Mouse (Mus musculus) heart, embryonic 14.5 days (tissue): ENCODE data around the gene Tmem106c. TPM values are rescaled to one million over a fixed set of nuclear protein-coding genes. Genes with fewer than 3 reads are reported as not detected.

Source experiments
- ATAC-seq: fragments of 200-750 bp; cut with Nextera tagmentation; 2 replicates; pipeline ENCODE4 v1.8.0; 2017; ENCODE audit warnings: low read depth, moderate TSS enrichment; ENCODE audit not compliant: insufficient number of reproducible peaks, insufficient read depth, low FRiP score
- H3K27ac ChIP-seq, 2 experiments: fragments of 200-500 bp in 1 of 2; fragments of 300-500 bp in 1 of 2; sonication (generic) in 1 of 2; replicated peaks in 1 of 2; 2 replicates each; pipeline ENCODE4 v1.5.1; 2012 to 2014; ENCODE audit warnings: low read depth in 2 of 2, low read length in 2 of 2, control low read depth in 1 of 2, mild to moderate bottlenecking in 1 of 2, mixed read lengths in 1 of 2; ENCODE audit not compliant: control insufficient read depth in 1 of 2, insufficient read depth in 1 of 2
- H3K27me3 ChIP-seq: fragments of 300-500 bp; sonication (generic); 2 replicates; pipeline ENCODE4 v1.6.1; 2014; ENCODE audit warnings: mild to moderate bottlenecking, low read length, control low read depth; ENCODE audit not compliant: control insufficient read depth, insufficient read depth
- H3K36me3 ChIP-seq: fragments of 300-500 bp; sonication (generic); 2 replicates; pipeline ENCODE4 v1.6.1; 2014; ENCODE audit warnings: mild to moderate bottlenecking, control low read depth, low read length, mixed read lengths; ENCODE audit not compliant: control insufficient read depth, insufficient read depth
- H3K4me1 ChIP-seq, 2 experiments: fragments of 200-500 bp in 1 of 2; fragments of 300-500 bp in 1 of 2; sonication (generic) in 1 of 2; 2 replicates each; pipeline ENCODE4 v1.6.1; 2012 to 2014; ENCODE audit warnings: low read length in 2 of 2, control low read depth in 1 of 2, mixed read lengths in 1 of 2; ENCODE audit not compliant: control insufficient read depth in 2 of 2, insufficient read depth in 2 of 2
- H3K4me2 ChIP-seq: fragments of 300-500 bp; sonication (generic); 2 replicates; pipeline ENCODE4 v1.6.1; 2014; ENCODE audit warnings: mild to moderate bottlenecking, low read length
- H3K4me3 ChIP-seq, 2 experiments: fragments of 200-500 bp in 1 of 2; fragments of 300-500 bp in 1 of 2; sonication (generic) in 1 of 2; 2 replicates each; pipeline ENCODE4 v1.5.1; 2012 to 2014; ENCODE audit warnings: low read length in 2 of 2, mild to moderate bottlenecking in 2 of 2, control low read depth in 1 of 2, low read depth in 1 of 2, moderate library complexity in 1 of 2; ENCODE audit not compliant: control insufficient read depth in 1 of 2, insufficient read depth in 1 of 2
- H3K9ac ChIP-seq: fragments of 300-500 bp; sonication (generic); 2 replicates; pipeline ENCODE4 v1.6.1; 2014; ENCODE audit warnings: mild to moderate bottlenecking, low read length
- H3K9me3 ChIP-seq: fragments of 300-500 bp; sonication (generic); 2 replicates; pipeline ENCODE4 v1.6.1; 2016; ENCODE audit warnings: low read length, control low read depth; ENCODE audit not compliant: control insufficient read depth
- WGBS: fragments of 180-500 bp; shearing (Covaris S2); extraction: QIAGEN DNeasy Blood & Tissue Kit; methylation state at CpG from one replicate; pipeline ENCODE4 v1.1.7; 2014; 5-methylcytosine and 5-hydroxymethylcytosine counted together
- polyA plus RNA-seq: library from polyadenylated mRNA; unstranded; fragments of >200 nt; fragmentation: Nextera tagmentation; extraction: Ambion mirVana; gene quantifications from 2 replicates; pipeline ENCODE4 v1.2.1, GENCODE M21; 2014

Gene Tmem106c
- polyA plus RNA-seq, 1 experiment from 2014 or later = 40.6 TPM

DNA sequence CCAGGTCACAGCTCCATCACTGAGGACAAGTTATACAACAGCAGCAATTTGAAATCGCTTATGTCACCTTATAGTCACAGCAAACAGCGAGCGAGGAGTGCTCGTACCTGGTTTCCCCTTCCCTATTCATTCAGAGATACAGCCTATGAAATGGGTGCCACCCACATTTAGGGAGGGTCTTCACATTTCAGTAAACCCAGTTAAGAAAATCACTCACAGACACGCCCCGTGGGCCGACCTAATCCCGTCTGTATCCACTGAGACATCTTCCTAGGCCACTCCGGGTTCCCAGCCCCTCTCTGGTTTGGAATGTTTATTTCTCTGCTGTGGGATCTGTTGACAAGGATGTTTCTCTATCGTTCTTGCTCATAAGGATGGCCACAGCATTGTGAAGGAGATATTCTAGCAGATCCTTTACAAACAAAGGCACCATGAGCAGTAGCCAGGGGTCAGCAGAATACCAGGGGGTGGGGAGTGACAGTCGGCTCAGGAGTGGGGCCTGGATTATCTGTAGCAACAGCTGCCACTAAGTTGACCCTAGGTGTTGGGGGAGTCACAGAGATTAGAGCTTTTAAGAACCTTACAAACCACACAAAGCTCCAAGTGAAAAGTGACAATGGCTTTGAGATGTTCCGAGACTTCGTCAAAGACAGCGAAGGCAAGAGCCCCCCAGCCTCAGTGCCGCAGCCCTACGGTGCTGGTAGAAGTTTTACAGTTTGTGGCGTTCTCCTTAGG is 1.5 kb downstream of the Tmem106c start:
- H3K27ac ChIP-seq = no peak overlapping the region
- no peaks in the 10 kb centered on the region for H3K36me3 ChIP-seq
- no peak overlapping the region for H3K4me2 ChIP-seq
- H3K9ac ChIP-seq = no peak overlapping the region
- no peaks in the 10 kb centered on the region for H3K27me3 ChIP-seq
- H3K9me3 ChIP-seq = no peaks in the 10 kb centered on the region
- H3K4me3 ChIP-seq = no peak overlapping the region
- peaks cover 3 to 9% of the 10 kb centered on the region in 2 experiments for H3K4me1 ChIP-seq
- no peak for ATAC-seq
- 65% methylated on average over 17 of the region's 17 CpGs for WGBS

DNA sequence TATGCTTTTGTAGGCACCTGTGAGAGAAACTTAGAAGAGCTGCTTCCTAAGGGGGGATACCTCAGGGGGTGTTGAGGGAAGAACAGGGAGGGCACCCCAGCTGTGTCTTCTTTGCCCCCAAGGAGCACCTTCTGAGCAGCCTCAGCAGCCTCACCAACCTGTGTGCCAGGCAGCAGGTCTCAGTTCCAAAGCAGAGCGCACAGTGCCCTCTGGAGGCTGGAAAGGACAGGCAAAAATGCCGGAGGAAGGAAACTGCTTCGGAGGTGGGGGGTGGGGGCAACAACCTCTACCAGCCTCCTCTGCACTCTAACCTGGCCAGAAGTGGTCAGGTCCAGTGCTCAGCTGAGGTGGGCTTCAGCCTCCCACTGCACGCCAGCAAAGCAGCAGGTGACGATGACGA is 6.3 kb downstream of the Tmem106c start:
- Histone ChIP-seq H3K4me1 (peaks cover 8 to 11% of the 10 kb centered on the region in 2 experiments), H3K27ac (no peak overlapping the region), H3K27me3 (no peaks in the 10 kb centered on the region), H3K36me3 (no peaks in the 10 kb centered on the region), H3K4me2 (no peak overlapping the region), H3K9ac (no peak overlapping the region), H3K4me3 (no peak overlapping the region), H3K9me3 (no peaks in the 10 kb centered on the region)
- ATAC-seq = no peak
- WGBS = 38% methylated on average over 6 of the region's 6 CpGs

DNA sequence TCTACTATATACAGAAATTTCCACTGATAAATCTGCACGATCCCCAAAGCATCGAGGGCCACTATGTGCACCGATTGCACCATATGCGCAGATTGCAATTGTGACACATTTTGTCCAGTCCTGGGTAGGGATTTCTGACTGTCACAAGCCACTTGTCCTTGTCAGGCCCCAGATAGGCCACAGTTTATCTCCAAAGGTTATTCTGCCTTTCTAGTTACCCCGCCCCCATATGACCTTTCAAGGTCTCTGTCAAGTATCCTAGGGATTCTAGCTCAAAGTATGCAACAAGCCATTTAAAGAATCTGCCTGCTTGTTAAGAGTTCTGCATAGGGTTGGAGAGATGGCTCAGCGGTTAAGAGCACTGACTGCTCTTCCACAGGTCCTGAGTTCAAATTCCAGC is 8.6 kb downstream of the Tmem106c start:
- Histone ChIP-seq H3K27me3 (no peaks in the 10 kb centered on the region), H3K4me3 (no peak overlapping the region), H3K36me3 (no peaks in the 10 kb centered on the region), H3K4me1 (peaks cover 8 to 11% of the 10 kb centered on the region in 2 experiments), H3K9ac (no peak overlapping the region), H3K27ac (peak overlapping the region; percentile 9 to 51), H3K9me3 (no peaks in the 10 kb centered on the region), H3K4me2 (no peak overlapping the region)
- 44% methylated on average over 6 of the region's 6 CpGs for WGBS
- no peak for ATAC-seq

DNA sequence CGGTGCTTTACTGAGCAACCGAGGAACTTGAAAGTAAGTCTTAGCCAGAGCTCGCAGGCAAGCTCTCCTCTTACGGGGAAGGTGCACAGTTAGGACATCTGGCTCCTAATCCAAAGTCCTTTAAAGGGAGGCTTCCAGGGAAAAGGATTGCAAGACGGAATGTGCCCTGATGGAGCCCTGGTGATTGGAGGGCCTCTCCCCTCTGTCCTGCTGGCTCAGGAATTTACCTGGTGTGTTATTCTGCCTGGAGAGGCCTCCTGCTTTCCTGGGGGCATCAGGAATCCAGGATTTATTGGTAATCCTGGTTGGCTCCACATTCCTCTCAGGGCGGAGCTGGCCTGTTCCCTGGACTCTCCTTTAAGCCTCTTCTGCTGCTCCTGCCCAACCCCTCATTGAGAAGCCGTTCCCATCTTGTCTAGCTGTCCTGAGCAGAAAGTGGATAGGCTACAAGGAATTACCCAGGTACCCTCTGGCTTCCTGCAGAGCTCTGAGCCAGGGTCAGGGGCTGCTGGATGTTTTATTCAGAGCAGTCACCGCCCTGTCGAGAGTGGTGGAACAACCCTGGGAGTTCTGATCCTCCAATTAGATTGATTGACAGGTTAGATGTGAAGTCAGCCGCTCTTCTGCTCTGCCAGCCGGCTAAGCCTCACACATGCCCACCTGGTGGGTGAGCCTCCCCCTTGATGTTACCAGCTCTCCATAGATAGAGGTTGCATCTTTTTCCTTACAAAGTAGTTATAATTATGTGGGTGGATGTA is 9.4 kb downstream of the Tmem106c start:
- H3K36me3 ChIP-seq = no peaks in the 10 kb centered on the region
- peaks cover 8 to 11% of the 10 kb centered on the region in 2 experiments for H3K4me1 ChIP-seq
- H3K27ac ChIP-seq = peak overlapping the region in 1 of 2 experiments; percentile 51; a peak in 2 of 4 replicates
- 0 out of 2 replicates have a peak, but pooled peaks cover under 1% of the 10 kb centered on the region for H3K9me3 ChIP-seq
- H3K9ac ChIP-seq = peak overlapping the region; percentile 30; the same call in 1 of the 2 replicates
- H3K27me3 ChIP-seq = no peaks in the 10 kb centered on the region
- WGBS = 41% methylated on average over 11 of the region's 11 CpGs
- no peak overlapping the region for H3K4me2 ChIP-seq
- no peak overlapping the region for H3K4me3 ChIP-seq
- ATAC-seq = no peak

DNA sequence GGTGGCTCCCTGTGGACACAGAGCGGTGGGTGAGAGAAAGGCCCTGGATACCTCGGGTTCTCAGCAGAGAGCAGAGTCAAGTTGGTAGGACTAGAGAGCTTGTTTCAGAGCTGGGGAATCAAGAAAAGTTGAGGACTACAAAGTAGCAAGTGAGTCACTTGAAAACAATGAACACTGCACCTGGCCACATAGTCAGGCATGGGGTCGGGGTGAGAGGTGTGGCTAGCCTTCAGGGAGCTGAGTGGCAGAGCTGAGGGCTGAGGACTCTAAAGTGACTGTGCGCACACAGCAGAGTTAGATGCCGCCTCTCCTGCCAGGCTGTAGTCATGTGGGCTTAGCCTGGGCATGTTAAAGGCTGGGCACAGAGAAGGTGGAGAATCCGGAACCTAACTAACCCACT is 17.6 kb downstream of the Tmem106c start:
- H3K9ac ChIP-seq = no peak overlapping the region
- no peak overlapping the region for H3K4me3 ChIP-seq
- 0 out of 2 replicates have a peak, but pooled peaks cover 8% of the 10 kb centered on the region for H3K9me3 ChIP-seq
- H3K4me1 ChIP-seq = 0 out of 4 replicates have a peak, but pooled peaks cover 0 to 2% of the 10 kb centered on the region in 2 experiments
- no peaks in the 10 kb centered on the region for H3K36me3 ChIP-seq
- no peaks in the 10 kb centered on the region for H3K27me3 ChIP-seq
- WGBS = 76% methylated on average over 6 of the region's 6 CpGs
- H3K4me2 ChIP-seq = no peak overlapping the region
- no peak overlapping the region for H3K27ac ChIP-seq
- ATAC-seq = no peak

DNA sequence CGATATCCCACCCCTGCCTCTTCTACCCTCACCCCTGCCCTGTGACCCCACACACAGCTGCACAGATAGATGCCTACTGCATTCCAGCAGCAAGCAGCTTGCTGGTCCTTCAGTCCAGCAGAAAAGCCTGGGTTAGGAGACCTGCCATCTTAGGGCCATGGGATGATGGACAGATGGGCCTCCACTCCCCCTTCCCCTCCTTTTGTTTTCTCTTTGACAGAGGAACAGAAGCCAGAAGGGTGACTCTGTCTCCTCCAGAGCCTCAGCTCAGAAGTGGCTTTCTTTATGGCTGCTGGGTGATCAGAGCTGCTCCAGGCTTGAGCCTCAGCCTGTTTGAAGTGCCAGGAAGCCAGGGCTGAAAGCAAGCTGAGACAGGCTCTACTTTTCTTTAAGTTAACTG is 25.5 kb downstream of the Tmem106c start:
- no peak overlapping the region for H3K4me3 ChIP-seq
- H3K27me3 ChIP-seq = no peaks in the 10 kb centered on the region
- no peaks in the 10 kb centered on the region for H3K36me3 ChIP-seq
- H3K4me2 ChIP-seq = no peak overlapping the region
- H3K9ac ChIP-seq = no peak overlapping the region
- no peak overlapping the region for H3K27ac ChIP-seq
- 82% methylated on average over 1 of the region's 1 CpGs for WGBS
- ATAC-seq = no peak
- H3K9me3 ChIP-seq = no peaks in the 10 kb centered on the region
- peaks cover 18 to 21% of the 10 kb centered on the region in 2 experiments for H3K4me1 ChIP-seq

DNA sequence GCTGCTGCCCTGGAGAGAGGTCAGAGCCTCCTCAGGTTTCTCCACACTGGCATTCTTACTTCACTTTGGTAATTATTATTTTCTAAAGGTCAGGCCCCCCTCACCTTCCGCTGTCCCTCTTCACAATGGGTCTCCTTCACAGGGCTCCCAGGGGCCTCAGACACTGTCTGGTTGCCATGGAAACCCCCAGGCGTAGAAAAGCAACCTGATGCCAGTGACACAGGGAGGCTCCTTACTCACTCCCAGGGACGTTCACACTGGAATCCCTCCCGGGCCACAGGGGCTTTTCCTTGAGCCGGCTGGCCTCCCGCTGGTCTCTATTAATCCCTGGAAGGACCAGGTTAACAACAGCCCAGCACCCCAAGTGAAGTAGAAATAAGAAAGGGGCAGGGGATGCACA is 26.1 kb downstream of the Tmem106c start:
- no peak for ATAC-seq
- Histone ChIP-seq H3K9me3 (no peaks in the 10 kb centered on the region), H3K9ac (peak overlapping the region; percentile 21; the same call in 1 of the 2 replicates), H3K4me1 (peaks cover 18 to 21% of the 10 kb centered on the region in 2 experiments), H3K36me3 (no peaks in the 10 kb centered on the region), H3K27me3 (no peaks in the 10 kb centered on the region), H3K4me2 (no peak overlapping the region), H3K27ac (no peak overlapping the region), H3K4me3 (no peak overlapping the region)
- WGBS = 11% methylated on average over 6 of the region's 6 CpGs
